Mouse (Mus musculus): ENCODE data around the gene Padi6.

- TF ChIP-seq POLR2A (IDR thresholded peaks at IDR 0.05; ENCODE audit: borderline replicate concordance, insufficient read depth, low read length) (no peak), CTCF (IDR thresholded peaks at IDR 0.05; ENCODE audit: borderline replicate concordance, insufficient read depth, low read depth, low read length) (no peak)
These were observed 31.1 kb downstream of the Padi6 start for GRCm38 (mm10) chr4:140711360-140711759.

Data from cerebellum, adult 2 months (tissue).